Mouse (Mus musculus) splenic B cell, adult 2 months (primary cell): ENCODE measurements around the gene Ccdc82.
A peak's percentile ranks its signal among the peaks of the same experiment; 100 is the strongest.

Source experiments
- DNase-seq: peaks from one replicate; pipeline ENCODE4 v3.0.0-alpha.2; 2011; ENCODE audit warnings: low read depth, low spot score
- H3K27me3 ChIP-seq: 2 replicates; pipeline ENCODE4 v1.6.1; 2012; ENCODE audit warnings: mild to moderate bottlenecking, low read length, moderate library complexity, mixed read lengths; ENCODE audit not compliant: control insufficient read depth, poor library complexity, insufficient read depth, severe bottlenecking
- H3K36me3 ChIP-seq: 2 replicates; pipeline ENCODE4 v1.6.1; 2012; ENCODE audit warnings: mild to moderate bottlenecking, low read length, moderate library complexity, mixed read lengths; ENCODE audit not compliant: control insufficient read depth, poor library complexity, insufficient read depth, severe bottlenecking

Gene Ccdc82

DNA sequence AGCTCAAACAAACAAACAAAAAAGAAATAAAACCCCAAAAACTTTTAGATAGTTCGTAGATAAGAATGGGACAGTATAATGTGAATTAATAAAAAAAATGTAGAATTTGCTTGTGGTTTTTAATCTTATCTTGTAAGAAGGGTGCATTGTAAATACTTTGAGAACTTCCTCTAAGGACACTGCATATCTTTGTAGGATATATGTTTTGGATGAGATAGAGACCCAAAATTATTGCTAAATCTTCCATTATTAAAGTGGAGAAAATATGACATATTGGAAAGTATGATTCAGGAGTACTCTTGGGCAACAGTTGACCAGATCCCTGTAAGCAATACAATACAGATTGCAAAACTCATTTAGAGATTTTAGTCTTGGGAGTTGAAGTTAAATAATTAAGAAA lies 26.5 kb downstream of the Ccdc82 start:
- no peak for DNase-seq
- Histone ChIP-seq H3K36me3 (peaks cover 2% of the 10 kb centered on the region; the same call in 1 of the 2 replicates), H3K27me3 (no peaks in the 10 kb centered on the region)

DNA sequence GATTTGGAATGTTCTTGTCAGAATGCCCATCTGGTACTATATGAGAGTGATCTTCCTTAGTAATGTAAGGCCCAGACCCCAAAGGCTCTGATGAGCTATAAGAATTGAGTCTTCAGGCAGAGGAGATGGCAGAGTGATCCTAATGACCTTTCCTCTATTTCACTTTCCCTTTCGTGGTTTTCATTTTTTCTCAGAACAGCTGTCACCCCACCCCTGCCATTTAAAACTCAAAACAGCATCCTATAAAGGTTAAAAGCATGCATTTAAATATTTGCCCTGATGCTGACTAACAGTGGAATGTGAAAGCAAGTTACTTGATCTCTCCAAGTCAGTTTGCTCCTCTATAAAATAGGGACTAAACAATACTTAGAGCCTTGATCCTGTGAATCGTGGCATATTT lies 40.7 kb downstream of the Ccdc82 start:
- DNase-seq: no peak
- Histone ChIP-seq H3K36me3 (0 out of 2 replicates have a peak, but pooled peaks cover 1% of the 10 kb centered on the region), H3K27me3 (no peaks in the 10 kb centered on the region)

DNA sequence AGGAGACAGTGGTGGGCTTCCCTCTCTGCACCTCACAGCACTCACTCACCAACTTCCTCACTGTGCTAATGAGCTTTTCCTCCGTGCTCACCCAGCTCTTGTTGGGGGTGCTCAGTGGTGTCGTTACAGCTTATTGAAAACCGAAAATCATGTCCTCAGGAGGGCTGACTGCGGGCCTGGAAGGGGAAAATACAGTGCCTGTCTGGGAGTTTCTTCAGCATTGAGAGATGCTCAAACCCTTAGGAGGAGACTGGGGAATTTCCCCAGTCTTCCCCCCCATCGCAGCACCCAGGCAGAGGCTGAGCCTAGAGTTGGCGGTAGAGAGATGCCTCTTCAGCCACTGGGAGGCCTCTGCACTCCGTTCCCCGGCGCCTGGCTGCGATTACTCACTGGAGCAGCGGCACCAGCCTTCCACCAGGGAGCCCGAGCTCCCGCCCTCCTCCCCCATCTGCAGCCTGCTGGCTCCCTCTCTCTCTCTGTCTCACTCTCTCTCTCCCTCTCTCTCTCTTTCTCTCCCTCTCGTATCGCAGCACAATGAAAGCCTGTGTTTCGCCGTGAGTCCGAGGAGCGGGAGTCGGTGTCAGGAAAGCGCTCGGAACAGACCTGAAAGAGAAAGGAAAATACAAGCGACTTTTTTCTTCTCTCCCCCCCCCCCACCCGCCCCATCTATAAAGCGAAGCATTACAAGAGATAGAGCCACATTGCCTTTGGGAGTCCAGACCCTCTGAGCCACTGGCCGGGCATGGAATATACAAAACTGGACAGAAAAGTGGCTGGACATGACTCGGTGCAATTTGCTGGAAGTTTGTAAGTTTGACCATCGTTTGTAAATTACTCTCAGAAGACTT lies 49.7 kb downstream of the Ccdc82 start:
- DNase-seq: peak; percentile 87
- no peaks in the 10 kb centered on the region for H3K36me3 ChIP-seq

DNA sequence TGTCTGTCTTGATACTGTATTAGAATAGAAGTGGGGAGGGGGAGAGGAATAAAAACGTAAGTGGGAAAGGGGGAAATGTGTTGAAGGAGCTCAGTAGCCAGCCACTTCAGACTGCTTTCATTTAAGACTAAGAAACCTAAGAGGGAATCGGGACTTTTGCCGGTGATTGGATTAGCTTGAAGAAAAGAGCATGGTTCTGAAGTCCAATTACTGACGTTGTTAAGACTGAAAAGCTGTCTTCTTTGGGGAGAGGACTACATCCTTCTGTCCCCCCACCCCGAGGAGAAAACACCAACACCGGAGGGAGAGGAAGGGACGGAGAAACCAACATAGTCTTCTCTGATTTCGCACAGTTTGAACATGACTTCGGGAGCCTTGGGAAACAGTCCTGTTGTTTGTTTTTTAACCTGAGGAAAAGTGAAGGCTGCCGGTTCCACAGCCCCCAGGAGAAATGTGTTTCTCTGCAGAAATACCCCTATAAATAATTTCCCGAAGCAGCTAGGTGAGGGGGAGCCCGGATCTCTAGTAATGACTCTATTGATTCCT lies 50.4 kb downstream of the Ccdc82 start:
- DNase-seq: peak; percentile 15
- Histone ChIP-seq H3K27me3 (no peaks in the 10 kb centered on the region), H3K36me3 (no peaks in the 10 kb centered on the region)

More for the DNA sequence above, 49.7 kb downstream of the Ccdc82 start:
- H3K27me3 ChIP-seq: no peaks in the 10 kb centered on the region

DNA sequence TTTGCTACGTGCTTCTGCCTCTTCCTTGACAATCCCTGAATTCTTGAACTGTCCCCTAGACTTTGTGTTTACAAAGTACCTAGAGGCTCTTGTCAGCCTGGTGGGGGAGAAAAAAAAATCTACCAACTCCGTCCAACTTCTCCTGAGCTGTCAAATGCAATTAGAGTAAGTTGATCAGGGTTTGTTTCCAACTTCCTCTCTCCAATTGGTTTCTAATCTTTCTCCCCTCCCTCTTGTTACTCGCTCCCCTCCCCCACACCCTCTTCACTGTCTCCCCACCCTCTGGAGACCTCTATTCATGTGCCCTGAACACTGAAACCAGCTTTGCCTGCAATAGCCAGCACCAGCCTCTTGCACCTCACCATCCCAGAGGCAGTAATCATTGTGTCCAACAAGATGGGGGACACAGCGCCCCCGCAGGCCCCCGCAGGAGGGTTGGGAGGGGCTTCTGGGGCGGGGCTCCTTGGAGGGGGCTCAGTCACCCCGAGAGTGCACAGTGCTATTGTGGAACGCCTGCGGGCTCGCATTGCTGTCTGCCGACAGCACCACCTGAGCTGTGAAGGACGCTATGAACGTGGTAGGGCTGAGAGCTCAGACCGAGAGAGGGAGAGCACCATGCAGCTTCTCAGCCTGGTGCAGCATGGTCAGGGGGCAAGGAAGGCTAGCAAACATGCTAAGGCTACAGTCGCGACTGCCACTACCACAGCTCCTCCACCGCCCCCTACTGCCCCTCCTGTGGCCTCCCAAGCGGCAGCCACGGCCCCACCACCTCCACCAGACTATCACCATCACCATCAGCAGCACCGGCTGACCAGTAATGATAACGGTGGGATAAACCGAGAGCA lies 51.1 kb downstream of the Ccdc82 start, which contains the start of gene Maml2:
TSS of gene Maml2 (plus strand) at position 290 of the 845 bp plus-strand sequence.
- no peaks in the 10 kb centered on the region for H3K36me3 ChIP-seq
- no peaks in the 10 kb centered on the region for H3K27me3 ChIP-seq
- peak; percentile 68 for DNase-seq

DNA sequence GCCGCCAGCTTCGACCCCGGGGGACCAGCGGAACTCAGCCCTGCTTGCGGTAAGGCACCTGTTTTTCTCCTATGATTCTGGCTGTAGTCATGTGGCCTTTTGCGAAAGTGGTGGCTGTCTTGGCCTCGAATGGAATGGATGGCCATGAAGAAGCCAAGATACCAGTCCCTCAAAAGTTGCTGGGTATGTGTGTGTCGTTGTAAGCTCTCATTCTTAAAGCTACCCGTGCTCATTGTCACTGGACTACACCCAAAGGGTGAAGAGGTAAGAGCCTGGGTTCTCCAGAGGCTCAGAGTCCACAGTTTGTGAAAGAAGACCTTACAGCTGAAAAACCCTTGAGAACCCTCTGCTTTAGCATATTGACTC lies 51.7 kb downstream of the Ccdc82 start:
- Histone ChIP-seq H3K36me3 (no peaks in the 10 kb centered on the region), H3K27me3 (no peaks in the 10 kb centered on the region)
- DNase-seq: no peak

DNA sequence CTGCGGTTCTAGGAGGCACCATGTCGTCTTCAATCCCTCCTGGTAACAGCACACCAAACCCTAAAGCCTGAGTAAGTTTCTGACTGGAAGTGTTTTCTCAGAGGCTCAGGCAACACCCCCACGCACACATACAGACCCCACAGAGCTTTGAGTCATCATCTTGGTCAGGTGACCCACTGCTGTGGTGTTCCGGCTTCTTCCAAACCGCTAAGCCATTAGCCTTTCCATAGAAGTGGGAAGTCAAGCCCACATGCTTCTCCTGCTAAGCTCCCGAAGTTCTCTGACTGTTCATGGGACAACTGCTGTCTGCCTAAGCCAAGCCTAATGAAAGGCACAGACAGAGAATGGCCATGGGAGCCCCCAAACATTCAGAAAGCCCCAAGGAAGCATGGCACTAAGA lies 52.4 kb downstream of the Ccdc82 start:
- no peaks in the 10 kb centered on the region for H3K36me3 ChIP-seq
- no peak for DNase-seq
- H3K27me3 ChIP-seq: no peaks in the 10 kb centered on the region

DNA sequence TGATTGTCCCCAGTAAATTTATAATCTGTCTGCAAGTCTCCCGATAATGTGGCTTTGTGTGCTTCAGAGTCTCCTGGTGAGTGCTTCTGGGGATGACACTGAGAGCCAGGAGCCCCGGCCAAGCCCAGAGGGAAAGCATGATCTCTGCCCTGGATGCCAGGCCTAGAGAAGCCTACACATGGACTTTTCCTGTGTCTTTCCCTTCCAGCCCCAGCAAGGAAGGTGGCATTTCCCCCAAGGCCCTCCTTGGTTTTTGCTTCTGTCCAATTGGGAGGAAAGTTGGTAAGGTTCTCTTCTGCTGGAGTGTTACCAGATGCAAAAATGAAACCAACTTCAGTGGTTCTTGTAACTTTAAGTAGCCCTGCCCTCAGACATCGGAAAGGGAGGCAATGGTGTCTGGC lies 53.3 kb downstream of the Ccdc82 start:
- DNase-seq: peak; percentile 14
- no peaks in the 10 kb centered on the region for H3K27me3 ChIP-seq

DNA sequence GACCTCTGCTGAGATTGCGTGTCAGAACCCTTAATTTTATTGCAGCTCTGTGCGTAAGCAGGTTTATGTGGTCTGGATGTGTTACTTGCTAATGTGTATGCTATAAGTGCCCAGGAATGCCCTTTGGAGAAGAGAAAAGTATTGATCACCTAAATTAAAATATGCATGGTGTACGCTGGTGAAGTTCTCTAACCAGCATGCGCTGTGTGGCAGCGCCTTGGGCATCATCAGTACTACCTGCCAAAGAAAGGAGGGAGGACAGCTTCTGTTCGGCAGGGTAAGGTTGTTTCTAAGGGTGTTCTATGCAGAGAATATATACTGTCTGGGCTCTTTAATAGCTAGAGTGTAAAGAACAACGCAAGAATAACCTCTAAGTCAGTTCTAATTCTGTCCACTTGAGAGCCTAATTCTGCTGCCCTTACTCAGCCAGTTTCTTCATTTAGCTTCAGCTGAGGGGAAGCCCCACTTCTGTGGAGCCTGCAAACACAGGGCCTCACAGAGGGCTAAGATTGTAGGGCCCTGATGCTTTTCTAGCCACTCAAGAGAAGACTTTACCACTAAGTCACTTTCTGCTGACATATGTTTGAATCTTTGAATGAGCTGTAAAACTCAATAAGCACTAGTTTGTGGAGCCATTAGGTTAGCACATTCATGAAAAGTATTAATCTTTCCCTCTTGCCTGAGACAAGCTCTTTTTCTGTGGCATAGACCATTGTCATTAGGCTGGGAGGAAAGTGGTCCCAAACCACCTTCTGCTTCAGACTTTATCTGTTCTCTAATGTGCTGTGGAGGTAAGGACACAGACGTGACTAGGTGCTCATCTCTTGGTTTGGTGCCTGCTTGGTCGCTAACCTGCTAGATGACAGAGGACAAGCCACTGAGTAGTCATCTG lies 54.4 kb downstream of the Ccdc82 start:
- DNase-seq: peak; percentile 51
- no peaks in the 10 kb centered on the region for H3K27me3 ChIP-seq
- no peaks in the 10 kb centered on the region for H3K36me3 ChIP-seq

More for the DNA sequence above, 53.3 kb downstream of the Ccdc82 start:
- no peaks in the 10 kb centered on the region for H3K36me3 ChIP-seq

DNA sequence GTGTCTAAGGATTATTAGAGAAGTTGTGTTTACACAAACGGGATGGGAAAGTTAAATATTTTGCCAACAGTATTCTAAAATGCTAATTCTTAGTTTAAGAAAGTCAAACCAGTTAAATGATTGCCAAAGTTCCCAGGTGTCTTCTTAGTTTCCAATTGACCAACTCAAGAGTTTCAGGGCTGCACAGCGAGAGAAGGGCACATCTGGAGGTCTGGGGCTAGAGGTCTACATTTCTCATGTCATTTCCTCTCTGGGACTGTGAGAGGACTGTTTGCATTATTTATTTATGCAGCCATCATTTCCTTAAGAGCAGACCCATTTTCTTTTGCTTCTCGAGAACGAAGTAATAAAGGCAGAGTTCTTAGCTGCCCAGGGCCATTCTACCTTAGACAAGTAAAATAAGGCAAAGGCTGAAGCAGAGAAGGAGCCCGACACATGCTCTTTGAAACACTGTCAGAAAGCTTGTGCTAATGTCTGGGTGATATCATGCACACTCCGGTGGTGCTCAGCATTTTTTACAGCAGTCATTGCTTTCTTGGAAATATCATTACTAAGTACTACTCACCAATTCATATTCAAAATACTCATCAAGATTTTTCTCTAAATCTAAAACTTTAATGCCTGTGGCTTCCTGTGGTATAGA lies 55.5 kb downstream of the Ccdc82 start:
- no peak for DNase-seq
- H3K36me3 ChIP-seq: no peaks in the 10 kb centered on the region
- no peaks in the 10 kb centered on the region for H3K27me3 ChIP-seq

DNA sequence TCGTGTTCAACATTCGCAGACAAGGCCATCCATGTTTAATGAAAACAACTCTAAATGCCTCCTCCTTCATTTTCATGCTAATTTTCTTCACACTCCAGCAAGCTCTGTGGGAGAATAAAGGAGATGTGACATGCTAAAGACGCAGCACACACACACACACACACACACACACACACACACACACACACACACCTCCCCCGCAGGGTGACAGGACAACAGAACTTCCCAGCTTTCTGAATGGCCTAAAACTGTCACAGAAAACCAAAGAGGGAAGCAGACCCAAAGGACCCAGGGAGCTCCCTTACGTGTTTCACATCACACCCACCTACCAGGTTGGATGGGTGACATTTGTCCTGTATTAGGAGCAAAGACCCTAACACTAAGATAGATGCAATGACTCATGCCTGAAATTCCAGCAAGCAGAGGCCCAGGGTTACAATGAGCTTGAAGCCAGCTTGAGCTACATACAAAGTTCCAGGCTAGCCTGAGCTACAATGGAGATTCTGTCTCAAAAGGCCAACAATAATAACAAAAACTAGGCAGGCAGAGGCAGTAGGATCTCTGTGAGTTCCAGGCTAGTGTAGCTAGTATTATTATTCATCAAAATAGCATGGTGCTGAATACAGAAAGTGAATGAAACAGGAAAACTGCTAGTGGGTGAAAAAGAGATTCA lies 56.5 kb downstream of the Ccdc82 start:
- Histone ChIP-seq H3K36me3 (no peaks in the 10 kb centered on the region), H3K27me3 (no peaks in the 10 kb centered on the region)
- peak; percentile 10 for DNase-seq

DNA sequence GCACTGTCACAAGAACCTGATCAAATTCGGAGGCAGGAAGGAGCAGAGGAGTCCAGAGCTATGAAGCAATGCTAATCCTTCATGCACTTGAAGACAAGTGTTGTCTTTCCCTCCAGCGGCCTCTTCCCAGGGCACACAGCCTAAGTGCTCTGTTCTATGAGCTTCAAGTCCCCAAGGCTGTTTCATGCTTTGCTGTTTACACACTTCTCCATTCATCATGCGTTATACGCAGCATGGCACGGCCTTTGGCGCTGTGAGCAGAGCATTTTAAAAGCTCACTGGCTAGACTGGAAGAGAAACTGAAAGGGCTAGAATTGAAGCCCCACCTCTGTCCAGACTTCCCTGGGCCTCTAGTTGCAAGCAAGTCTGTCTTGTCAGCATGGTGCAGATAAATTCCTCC lies 57.2 kb downstream of the Ccdc82 start:
- Histone ChIP-seq H3K27me3 (no peaks in the 10 kb centered on the region), H3K36me3 (no peaks in the 10 kb centered on the region)
- DNase-seq: peak; percentile 58

DNA sequence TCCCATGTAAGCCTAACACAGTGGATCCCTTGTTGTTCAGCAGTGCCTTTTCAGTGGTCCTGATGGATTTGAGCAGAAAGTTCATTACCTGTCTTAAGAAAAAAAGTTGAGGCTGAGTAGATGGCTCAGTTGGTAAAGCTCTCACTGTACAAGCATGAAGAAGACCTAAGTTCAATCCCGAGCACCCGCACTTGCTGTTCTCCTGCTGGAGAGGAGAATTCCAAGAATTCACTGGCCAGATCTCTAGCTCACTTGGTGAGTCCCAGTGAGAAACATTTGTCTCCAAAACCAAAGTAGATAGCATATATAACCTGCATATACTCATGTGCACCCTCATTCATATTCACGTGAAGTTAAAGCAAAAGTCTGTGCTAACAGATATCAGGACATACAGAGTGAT lies 59.7 kb downstream of the Ccdc82 start:
- H3K36me3 ChIP-seq: no peaks in the 10 kb centered on the region
- no peak for DNase-seq
- H3K27me3 ChIP-seq: no peaks in the 10 kb centered on the region
